Mouse (Mus musculus) brain, embryonic 14.5 days (tissue): ENCODE data around the gene Gas6.

Source experiments
- CTCF ChIP-seq: fragments of 200-500 bp; IDR thresholded peaks from 2 replicates; pipeline ENCODE4 v1.5.1; 2012; ENCODE audit warnings: inconsistent platforms, mild to moderate bottlenecking, moderate library complexity, borderline replicate concordance; ENCODE audit not compliant: insufficient read depth, insufficient read length; ENCODE audit errors: extremely low read depth
- POLR2A ChIP-seq: fragments of 200-500 bp; IDR thresholded peaks from 2 replicates; pipeline ENCODE4 v1.6.1; 2012; ENCODE audit warnings: mild to moderate bottlenecking, inconsistent platforms, borderline replicate concordance; ENCODE audit not compliant: poor library complexity, insufficient read depth, insufficient read length, severe bottlenecking; ENCODE audit errors: extremely low read depth

GRCm38 (mm10) chr8:13493858-13494631 lies at the start of gene Gas6:
- no peak for TF ChIP-seq CTCF
- TF ChIP-seq POLR2A, result peak; percentile 49; the same call in 1 of the 2 replicates
